Mouse (Mus musculus) limb, embryonic 14.5 days (tissue): ENCODE data around the gene Cdc16. TPM values are rescaled to one million over a fixed set of nuclear protein-coding genes. Genes with fewer than 3 reads are reported as not detected.
"Not testable (repeated sequence)": the region's sequence is repeated elsewhere in the genome, so short reads cannot be mapped to it uniquely, and the experiment has no call there.

Source experiments
- ATAC-seq: fragments of 200-750 bp; cut with Nextera tagmentation; 2 replicates; pipeline ENCODE4 v1.8.0; 2017; ENCODE audit warnings: low read depth, moderate number of reproducible peaks, moderate TSS enrichment; ENCODE audit not compliant: low FRiP score
- DNase-seq: peaks from one replicate; pipeline ENCODE4 v3.0.0-alpha.2; 2015; ENCODE audit warnings: low spot score
- H3K27ac ChIP-seq: fragments of 300-500 bp; sonication (generic); replicated peaks from 2 replicates; pipeline ENCODE4 v1.5.1; 2014; ENCODE audit warnings: low read depth, mild to moderate bottlenecking, low read length, moderate library complexity, mixed read lengths
- H3K27me3 ChIP-seq: fragments of 300-500 bp; sonication (generic); 2 replicates; pipeline ENCODE4 v1.6.1; 2014; ENCODE audit warnings: low read length, mixed read lengths; ENCODE audit not compliant: control insufficient read depth, insufficient read depth
- H3K36me3 ChIP-seq: fragments of 300-500 bp; sonication (generic); 2 replicates; pipeline ENCODE4 v1.6.1; 2014; ENCODE audit warnings: mild to moderate bottlenecking, low read length, moderate library complexity, mixed read lengths; ENCODE audit not compliant: control insufficient read depth, insufficient read depth
- H3K4me1 ChIP-seq: fragments of 300-500 bp; sonication (generic); 2 replicates; pipeline ENCODE4 v1.6.1; 2014; ENCODE audit warnings: antibody characterized with exemption, low read length, mixed read lengths; ENCODE audit not compliant: control insufficient read depth, insufficient read depth
- H3K4me2 ChIP-seq: fragments of 300-500 bp; sonication (generic); replicated peaks from 2 replicates; pipeline ENCODE4 v1.6.1; 2014; ENCODE audit warnings: low read depth, mild to moderate bottlenecking, low read length, moderate library complexity; ENCODE audit not compliant: severe bottlenecking
- H3K4me3 ChIP-seq: fragments of 300-500 bp; sonication (generic); replicated peaks from 2 replicates; pipeline ENCODE4 v1.5.1; 2014; ENCODE audit warnings: low read length
- H3K9ac ChIP-seq: fragments of 300-500 bp; sonication (generic); 2 replicates; pipeline ENCODE4 v1.6.1; 2014; ENCODE audit warnings: mild to moderate bottlenecking, low read depth, low read length, moderate library complexity; ENCODE audit not compliant: severe bottlenecking
- H3K9me3 ChIP-seq: fragments of 300-500 bp; sonication (generic); 2 replicates; pipeline ENCODE4 v1.6.1; 2016; ENCODE audit warnings: low read length; ENCODE audit not compliant: control insufficient read depth
- POLR2A ChIP-seq: fragments of 200-500 bp; IDR thresholded peaks from 2 replicates; pipeline ENCODE4 v1.8.0; 2012; ENCODE audit warnings: inconsistent platforms, mild to moderate bottlenecking, moderate library complexity, borderline replicate concordance; ENCODE audit not compliant: insufficient read depth, insufficient read length; ENCODE audit errors: extremely low read depth
- WGBS: fragments of 180-500 bp; shearing (Covaris S2); extraction: QIAGEN DNeasy Blood & Tissue Kit; methylation state at CpG from one replicate; pipeline ENCODE4 v1.1.7; 2014; 5-methylcytosine and 5-hydroxymethylcytosine counted together
- polyA plus RNA-seq, 2 experiments: library from polyadenylated mRNA; depleted of rRNA in 1 of 2; stranded (reverse) in 1 of 2; unstranded in 1 of 2; fragments of >200 nt; fragmentation: Nextera tagmentation in 1 of 2; extraction: Ambion mirVana in 1 of 2; gene quantifications; 2 replicates each; pipeline versions ENCODE4 v1.2.1 to v1.2.3; 2012 to 2014

Cdc16 gene
- polyA plus RNA-seq, 2 experiments: 178 to 252 TPM

DNA sequence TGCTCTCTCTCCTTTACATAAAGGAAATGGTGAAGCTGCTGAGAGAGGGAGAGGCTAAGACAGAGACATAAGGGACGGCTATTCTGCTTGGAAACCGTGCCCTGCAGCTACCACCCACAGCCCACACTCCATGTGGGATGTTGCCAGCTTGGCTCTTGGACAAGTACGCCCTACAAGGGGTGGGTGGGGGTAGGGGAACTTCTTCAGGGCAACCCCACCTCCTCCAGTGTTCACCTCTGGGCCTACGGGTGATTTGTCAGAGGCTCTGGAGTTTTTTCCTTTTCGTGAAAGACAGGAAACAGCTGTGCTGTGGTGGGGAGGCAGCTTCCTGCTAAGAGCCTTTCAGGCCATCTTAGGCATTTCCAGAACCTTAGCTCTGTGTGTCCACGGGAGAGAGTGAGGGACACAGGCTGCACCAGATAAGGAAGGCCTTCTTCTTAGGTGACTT, 17.1 kb upstream of the Cdc16 start:
- Histone ChIP-seq H3K27ac (no peak overlapping the region), H3K4me1 (no peaks in the 10 kb centered on the region), H3K9me3 (no peaks in the 10 kb centered on the region), H3K4me3 (no peak overlapping the region), H3K36me3 (no peaks in the 10 kb centered on the region), H3K9ac (0 out of 2 replicates have a peak overlapping the region, but pooled peaks have one; percentile 5), H3K27me3 (no peaks in the 10 kb centered on the region), H3K4me2 (no peak overlapping the region)
- ATAC-seq (no peak), DNase-seq (no peak)
- 29% methylated on average over 6 of the region's 6 CpGs for WGBS
- no peak for TF ChIP-seq POLR2A

DNA sequence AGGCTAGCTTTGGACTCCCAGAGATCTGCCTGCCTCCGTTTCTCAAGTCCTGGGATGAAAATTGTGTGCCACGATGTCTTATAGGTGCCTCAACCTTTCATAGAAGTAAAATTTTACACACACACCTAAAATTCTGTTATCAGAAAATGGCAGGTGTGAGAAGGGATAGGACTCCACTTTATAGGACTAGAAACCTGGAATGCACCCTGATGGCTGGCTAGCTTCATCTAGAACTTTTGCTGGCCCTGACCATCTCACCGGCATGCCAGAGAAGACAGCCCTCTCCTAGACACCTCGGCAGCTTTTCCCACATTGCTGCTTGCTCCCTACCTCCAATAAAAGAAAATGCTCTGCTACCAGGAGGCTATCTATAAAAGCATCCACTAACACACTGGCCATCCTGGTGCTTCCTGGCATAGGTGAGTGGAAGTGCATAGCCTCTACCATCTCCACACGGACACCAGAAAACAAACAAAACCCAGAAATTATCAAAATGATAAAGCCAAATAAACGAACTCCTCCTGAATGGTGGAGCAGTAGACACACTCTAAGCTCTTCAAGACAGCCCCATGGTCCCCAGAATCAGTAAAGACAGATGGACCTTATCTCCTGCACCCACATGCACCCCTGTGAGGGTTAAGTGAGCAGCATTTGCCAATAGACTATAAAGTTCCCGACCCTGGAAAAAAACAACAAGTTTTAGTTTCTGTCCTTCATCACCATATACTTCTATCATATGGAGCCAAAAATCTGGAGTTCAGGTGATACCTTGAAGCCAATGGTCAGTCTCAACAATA, 16.5 kb upstream of the Cdc16 start:
- TF ChIP-seq POLR2A: no peak
- Histone ChIP-seq H3K27ac (no peak overlapping the region), H3K27me3 (no peaks in the 10 kb centered on the region), H3K36me3 (no peaks in the 10 kb centered on the region), H3K4me1 (no peaks in the 10 kb centered on the region), H3K9ac (no peak overlapping the region), H3K4me3 (no peak overlapping the region), H3K9me3 (no peaks in the 10 kb centered on the region), H3K4me2 (no peak overlapping the region)
- ATAC-seq: no peak
- WGBS: 76% methylated on average over 7 of the region's 7 CpGs
- DNase-seq: no peak

DNA sequence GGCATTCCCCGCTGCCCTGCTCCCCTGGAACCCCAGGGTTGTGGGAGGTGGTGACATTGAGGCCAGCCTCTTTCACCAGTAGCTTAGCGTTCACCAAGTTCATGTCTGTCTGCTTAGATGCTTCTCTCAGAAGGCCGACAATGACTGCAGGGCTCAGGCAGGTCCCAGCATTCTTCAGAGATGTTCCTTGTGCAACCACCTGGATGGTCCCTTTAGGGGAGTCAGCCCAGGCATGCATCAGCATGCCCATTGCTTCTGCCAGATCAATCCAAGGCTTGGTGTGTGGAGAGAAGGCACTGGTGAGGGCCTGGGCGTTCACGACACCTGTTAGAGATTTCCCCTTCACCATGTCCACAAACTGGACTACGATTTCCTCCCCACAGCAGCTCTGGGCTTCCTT, 11.3 kb upstream of the Cdc16 start:
- H3K27ac ChIP-seq, DNase-seq, H3K4me3 ChIP-seq, ATAC-seq, H3K36me3 ChIP-seq, H3K27me3 ChIP-seq, H3K9ac ChIP-seq, H3K4me1 ChIP-seq, H3K4me2 ChIP-seq, H3K9me3 ChIP-seq: not testable (repeated sequence)
- WGBS: 79% methylated on average over 5 of the region's 6 CpGs

DNA sequence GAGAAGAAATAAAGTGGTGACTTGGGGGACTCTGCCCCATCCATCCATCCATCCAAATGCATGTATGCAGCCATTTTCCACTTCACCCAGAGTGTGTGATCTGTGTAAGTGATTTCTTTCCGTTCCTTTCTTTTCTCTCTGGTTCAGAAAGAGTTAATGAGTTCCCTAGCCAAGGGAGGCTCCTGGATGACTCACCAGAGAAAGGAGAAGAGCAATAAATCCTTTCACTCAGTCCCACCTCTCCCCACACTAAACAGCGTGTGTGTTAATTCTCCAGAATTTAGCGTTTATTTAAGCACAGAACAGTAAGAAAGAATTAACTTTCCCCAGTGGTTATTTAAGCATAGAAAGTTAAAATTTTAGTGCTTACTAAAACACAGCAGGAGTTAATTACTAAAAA, 9.8 kb upstream of the Cdc16 start:
- Histone ChIP-seq H3K4me2 (no peak overlapping the region), H3K27me3 (no peaks in the 10 kb centered on the region), H3K4me3 (no peak overlapping the region), H3K27ac (no peak overlapping the region), H3K36me3 (no peaks in the 10 kb centered on the region), H3K4me1 (0 out of 2 replicates have a peak, but pooled peaks cover 7% of the 10 kb centered on the region), H3K9me3 (no peaks in the 10 kb centered on the region), H3K9ac (no peak overlapping the region)
- ATAC-seq (no peak), DNase-seq (peak; percentile 55)
- TF ChIP-seq POLR2A: no peak
- WGBS: 5% methylated on average over 3 of the region's 3 CpGs

DNA sequence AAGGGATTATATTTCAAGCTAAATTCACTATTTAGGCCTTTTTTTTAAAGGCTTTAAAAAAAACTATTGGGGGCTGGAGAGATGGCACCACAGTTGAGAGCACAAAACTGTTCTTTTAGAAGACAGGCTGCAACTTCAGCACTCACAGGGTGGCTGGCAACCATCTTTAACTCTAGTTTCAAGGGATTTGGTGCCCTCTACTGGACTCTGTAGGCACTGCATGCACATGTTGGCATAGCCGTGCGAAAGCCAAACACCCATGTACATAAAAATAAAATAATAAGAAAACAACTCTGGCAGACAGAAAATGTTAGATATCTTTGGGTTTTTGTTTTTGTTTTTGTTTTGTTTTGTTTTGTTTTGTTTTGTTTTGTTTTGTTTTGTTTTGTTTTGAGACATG, 3.8 kb upstream of the Cdc16 start:
- Histone ChIP-seq H3K27me3 (no peaks in the 10 kb centered on the region), H3K4me1 (peaks cover 12% of the 10 kb centered on the region), H3K27ac (no peak overlapping the region), H3K36me3 (no peaks in the 10 kb centered on the region), H3K4me3 (no peak overlapping the region), H3K9me3 (no peaks in the 10 kb centered on the region), H3K9ac (no peak overlapping the region), H3K4me2 (no peak overlapping the region)
- ATAC-seq: no peak
- TF ChIP-seq POLR2A: no peak
- WGBS: 33% methylated on average over 2 of the region's 2 CpGs
- peak; percentile 78 for DNase-seq
